Mouse (Mus musculus) B cell, adult 2 months (primary cell): ENCODE data around the gene Ttc34.

ENCODE experiments used
- DNase-seq, 2 experiments: peaks; one replicate each; pipeline ENCODE4 v3.0.0; 2022

Gene Ttc34

DNA sequence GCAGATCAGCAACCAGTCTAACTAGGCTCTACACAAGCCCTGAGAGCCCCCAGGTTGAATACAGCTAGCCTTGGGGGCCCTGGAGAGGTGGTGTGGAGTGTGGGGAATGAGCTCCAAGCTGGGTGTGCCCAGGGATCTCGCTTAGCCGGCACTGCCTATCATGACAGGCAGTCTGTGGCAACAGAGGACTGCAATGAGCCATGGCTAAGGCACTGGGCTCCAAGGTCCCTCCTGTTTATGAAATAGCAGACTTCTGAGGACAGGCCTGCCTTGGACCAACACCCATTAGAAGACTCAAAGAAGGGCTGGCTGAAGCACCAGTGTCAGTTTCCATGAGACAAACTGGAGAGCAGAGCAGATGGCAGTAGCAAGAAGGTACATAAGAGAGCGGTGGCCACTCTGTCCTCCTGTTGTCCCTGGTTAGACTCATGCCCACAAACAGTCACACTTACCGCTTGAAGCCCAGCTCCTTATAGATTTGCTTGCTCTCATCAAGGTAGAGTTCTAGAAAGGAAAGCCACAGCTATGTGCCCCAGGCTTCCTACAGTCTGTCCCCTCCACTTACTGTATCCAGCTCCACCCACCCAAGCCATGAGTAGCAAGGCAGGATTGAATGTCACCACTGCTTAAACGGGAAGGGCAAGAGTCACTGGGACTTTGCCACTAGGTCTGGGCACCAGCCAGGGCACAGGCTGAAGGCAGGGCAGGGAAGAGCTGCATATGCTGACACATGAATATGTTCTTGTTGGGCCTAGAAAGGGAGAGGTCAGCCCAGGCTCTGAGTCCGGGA lies 60.6 kb downstream of the Ttc34 start:
- no peak for DNase-seq

DNA sequence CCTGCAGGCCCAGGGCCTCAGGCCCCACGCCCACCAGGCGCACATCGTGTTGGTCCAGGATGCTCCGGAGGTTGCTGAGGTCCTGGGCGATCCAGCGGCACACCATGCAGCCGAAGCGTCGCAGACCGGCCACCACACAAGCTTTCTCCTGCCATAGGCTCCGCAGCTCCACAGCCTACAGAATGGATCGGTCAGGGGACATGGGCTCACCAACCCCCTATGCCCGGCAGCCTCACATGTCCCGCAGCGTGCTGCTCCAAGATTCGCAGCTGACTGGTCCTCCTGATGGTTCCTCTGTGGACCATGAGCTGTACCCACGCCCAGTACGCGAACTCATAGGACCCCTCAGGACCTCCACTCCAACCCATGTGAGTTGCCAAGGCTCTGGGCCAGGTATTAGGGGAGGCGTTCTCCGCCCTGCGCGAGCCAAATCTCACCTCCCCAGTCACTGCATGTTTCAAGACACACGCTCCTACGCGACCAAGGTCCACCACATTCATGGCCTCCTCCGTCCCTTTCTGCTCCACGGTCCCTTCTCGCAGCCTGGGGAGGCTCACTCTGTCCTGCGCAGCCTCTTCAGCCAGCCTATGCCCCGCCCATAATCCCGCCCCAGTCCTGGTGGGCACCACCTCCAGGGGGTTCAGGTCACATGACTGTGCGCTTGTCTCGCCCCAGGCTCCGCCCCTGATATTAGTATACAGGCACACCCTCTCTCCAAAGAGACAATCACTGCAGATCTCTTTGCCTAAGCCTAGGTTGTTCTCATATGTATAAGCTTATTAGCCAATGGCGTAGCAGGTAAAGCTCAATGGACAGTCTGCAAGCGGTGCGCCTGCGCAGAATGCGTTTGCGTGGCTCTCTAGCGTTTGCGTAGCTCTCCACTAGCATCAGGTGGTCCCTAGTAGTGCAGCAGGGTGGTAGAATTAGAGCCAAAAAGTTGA lies 61.5 kb downstream of the Ttc34 start, which contains the start of gene Fam213b:
Gene Fam213b, minus strand, starts transcription at position 630 of the 941 bp plus-strand sequence.
- DNase-seq: peak; percentile 81 to 85

DNA sequence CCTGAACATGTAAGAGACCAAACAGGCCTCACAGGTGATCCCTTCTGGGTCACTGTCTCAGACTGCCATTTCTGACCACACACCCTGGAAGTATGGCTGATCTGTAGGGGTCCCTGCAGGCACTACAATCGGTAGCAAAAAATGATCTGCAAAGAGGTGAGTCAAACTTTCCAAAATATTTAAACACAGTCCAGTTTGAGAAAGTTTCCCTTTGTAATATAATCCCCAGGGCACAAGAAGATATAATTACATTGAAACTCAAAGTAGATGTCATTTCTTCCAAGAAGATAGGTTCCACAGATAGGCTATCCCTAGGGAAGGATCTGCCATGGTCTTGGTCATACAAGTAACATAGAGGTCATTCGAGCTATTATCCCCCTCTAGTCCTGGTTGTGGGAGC lies 65.1 kb downstream of the Ttc34 start:
- DNase-seq: no peak

DNA sequence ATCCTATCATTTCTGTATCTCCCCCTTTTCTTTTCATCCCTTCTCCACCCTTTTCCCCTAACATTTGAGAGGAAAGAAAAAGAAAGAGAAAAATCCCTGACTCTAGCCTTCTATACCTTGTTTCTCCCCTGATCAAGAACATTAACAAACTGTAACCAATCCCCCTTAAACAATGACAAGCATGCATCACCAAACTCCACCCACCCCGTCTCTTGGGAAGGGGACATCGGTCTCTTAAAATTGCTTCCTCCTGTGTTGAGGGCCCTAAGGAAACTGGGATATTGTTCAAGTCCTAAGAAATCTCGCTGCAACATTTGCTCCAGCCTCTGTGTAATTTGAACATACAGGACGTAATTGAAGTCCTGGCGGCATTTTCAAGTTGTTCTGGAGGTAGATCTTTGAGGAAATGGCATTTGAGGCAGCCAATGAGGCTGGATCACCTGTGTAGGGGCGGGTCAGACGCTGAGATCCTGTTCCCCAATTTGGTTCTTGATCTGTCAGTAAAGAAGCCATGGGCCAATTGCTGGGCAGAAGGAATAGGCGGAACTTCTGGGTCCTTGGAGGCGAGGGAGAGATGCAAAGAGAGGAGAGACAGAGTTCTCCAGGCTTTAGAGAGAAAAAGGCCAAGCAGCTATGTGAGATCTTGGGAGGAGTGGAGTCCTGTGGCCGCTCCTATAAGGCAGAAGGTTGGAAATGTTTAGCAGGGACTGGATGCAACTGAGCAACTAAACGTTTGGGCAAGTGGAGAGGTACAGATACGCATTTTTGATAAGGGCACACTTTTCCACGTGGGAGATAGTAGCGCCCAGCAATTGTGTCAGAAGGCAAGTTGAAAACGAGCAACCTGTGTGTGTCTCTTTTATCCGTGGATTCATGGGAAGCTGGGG lies 67.2 kb downstream of the Ttc34 start:
- DNase-seq: peak; percentile 82 to 83

DNA sequence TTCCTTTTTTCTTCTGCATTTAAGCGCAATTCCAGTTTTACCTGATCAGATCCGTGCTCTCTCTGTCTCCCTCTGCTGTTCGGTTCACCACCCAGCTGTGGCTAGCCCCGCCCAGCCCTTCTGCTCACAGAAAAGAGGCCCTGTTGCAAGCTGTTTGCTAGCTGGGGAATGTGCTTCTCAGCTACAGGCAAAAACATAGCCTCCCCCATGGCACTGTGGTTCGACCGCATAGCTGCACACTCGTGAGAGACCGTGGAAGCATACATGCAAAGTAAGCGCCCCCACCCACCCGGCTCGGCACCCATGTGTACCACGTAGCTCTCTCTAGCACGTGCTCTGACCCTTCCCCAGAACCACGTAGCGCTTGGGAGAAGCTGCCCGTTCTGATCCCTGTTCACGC lies 70.6 kb downstream of the Ttc34 start:
- peak; percentile 69 to 72 for DNase-seq

DNA sequence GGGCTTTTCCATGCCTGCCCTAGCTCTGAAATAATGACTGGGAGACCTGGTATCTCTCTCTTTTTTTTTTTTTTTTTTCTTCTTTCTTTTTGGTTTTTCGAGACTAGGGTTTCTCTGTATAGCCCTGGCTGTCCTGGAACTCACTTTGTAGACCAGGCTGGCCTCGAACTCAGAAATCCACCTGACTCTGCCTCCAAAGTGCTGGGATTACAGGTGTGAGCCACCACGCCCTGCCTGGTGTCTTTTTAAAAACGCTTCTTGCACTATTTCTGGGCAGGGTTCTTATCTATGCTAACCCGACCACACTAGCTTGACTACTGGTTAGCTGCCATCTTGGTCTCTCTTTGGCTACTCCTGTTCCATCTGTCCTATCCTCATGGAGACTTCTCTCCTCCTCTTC lies 71.2 kb downstream of the Ttc34 start:
- DNase-seq: no peak

DNA sequence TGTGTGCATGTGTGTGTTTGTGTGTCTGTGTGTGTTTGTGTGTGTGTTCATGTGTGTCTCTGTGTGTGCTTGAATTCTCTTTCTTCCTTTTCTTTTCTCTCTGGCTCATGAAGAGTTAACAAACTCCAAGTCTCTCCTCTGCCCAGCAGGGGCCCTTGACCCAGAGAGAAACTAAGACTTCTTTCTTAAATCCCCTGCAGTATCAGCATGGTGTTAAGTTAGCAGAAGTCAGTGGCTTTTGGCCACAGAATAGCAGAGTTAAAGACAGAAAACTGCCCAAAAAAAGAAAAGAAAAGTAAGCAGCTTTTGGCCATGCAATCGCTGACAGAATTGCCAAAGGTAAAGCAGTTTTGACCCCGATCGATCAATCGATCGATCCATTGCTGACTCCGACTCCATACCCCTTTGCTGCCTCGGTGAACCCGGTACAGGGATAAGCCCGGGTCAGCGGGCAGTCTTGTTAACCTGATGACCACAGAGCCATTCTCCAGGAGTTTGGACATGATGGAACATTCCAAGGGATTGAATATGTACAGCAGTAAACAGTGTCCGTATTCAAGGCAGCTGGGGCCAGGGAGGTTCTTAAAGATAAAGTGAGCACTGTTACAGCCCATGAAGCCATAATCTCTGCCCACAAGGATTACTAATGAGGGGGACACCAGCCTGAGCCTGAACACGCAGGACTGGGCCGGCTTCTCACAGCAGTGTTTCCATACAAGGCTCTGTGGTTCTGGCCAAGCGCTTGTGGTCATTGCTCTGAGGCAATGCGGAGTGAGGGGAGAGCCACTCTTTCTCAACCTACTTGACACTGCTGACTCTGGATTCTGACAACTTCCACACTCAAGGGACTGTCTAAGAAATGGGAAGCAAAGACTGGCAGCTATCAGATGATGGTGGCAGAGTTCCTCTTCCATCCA lies 73.6 kb downstream of the Ttc34 start:
- no peak for DNase-seq

DNA sequence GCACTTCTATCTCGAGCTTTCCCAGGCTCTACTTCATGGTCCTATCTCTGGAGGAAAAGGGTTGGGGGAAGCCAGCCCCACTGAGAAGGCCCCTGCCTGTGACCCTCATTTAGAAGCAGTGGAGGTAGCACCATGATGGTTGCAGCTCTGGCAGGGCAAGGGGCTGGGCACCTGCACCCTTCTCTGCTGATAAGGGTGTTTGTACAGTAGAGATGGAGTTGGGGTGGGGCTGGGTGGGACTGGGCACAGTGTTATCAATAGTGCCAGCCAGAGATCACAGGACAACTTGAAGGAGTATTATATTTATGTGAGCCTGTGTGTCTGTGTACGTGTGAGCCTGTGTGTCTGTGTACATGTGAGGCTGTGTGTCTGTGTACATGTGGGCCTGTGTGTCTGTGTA lies 74.4 kb downstream of the Ttc34 start:
- DNase-seq: no peak

DNA sequence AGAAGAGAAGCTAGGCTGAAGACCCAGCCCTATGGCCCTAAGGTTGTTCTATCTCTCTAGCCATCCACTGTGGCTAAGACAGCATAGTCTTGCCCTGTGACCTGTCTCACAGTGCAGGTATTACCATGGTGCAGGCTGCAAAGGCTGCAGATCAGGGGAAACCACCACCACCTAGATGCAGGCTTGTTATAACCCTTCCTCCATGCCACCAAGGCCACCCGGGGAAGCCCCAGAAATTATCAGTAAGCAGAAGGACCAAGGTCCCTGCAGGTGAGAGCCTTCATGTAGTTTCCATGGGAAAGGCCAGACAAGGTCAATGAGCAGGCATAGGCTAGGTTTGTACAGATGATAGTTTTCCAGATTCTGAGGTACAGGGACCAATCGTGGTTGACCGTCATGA lies 76.6 kb downstream of the Ttc34 start:
- DNase-seq: no peak

DNA sequence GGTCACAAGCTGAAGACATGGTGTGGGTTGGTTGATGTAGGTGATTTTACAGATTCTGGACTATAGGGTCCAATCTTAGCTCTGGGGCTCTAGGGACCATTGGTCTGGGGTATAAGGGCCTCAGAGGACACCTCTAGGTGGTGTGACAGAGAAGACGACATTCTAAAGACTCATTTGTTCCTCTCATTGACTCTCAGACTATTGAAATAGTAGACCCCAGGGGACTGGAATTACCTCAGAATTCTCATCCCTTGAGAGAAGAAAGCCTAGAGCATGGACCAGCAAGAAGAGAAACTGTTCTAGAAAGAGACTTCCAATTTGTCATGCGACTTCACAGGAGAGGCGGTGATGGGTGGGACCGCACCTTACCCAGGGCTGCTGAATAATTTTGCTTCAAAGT lies 77.0 kb downstream of the Ttc34 start:
- no peak for DNase-seq

DNA sequence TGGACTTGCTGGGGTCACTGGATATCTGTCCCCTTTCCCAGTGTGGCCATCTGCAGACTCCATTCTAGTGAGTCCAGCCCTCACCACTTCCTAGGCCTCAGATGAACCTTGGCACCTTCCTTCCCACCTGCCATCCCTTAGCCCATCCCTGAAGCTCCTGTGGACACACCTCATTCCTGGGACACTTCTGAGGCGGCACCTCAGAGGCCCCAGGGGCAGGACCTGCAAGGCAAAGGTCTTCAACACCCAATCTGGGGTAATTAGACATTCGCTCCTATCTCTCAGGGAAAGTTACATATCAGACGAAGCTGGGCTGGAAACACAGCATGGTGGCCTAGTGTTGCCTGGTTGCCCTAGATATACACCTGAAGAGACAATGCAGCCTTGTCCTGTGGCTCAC lies 77.4 kb downstream of the Ttc34 start:
- DNase-seq: no peak

DNA sequence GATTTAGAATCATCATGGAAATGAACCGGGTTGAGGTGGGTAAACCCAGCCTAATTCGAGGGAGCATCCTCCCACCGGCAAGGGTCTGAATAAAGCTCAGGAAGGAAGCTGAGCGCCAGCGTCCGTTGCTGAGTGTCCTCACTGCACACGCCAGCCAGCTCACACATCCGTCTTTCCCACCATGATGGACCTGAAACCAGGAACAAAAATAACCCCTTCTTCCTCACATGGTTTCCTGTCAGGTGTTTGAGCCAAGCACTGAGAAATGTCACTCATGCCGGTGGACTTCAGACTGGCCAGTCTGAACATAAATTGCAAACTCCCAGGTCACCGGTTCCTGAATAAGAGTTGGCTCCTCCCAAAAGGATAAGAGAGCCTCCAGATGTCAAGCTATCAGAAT lies 78.0 kb downstream of the Ttc34 start:
- no peak for DNase-seq

DNA sequence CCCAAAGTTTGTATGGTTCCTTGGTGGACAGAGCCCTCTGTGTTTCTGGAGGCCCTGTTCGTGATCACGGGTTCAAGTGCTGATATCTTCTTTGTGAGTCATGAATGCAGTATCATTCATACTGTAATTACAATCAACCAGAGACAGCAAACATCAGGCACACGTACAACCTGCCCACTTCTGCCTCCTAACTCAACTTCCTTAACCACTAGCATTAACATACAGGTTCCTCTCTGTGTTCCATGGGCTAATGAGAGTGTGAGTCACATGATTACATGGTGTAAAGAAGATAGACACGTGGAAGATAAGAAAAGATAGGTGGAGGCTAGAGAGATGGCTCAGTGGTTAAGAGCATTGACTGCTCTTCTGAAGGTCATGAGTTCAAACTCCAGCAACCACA lies 79.4 kb downstream of the Ttc34 start:
- DNase-seq: no peak
